Mouse (Mus musculus) bone marrow macrophage, adult 2 months (primary cell): ENCODE results near the gene Dst.

Source experiments
- CTCF ChIP-seq: IDR thresholded peaks from 2 replicates; pipeline ENCODE4 v1.5.1; 2012; ENCODE audit warnings: low read depth, mild to moderate bottlenecking, low read length, moderate library complexity
- POLR2A ChIP-seq: IDR thresholded peaks from 2 replicates; pipeline ENCODE4 v1.6.1; 2012; ENCODE audit warnings: mild to moderate bottlenecking, low read depth, low read length, borderline replicate concordance

DNA sequence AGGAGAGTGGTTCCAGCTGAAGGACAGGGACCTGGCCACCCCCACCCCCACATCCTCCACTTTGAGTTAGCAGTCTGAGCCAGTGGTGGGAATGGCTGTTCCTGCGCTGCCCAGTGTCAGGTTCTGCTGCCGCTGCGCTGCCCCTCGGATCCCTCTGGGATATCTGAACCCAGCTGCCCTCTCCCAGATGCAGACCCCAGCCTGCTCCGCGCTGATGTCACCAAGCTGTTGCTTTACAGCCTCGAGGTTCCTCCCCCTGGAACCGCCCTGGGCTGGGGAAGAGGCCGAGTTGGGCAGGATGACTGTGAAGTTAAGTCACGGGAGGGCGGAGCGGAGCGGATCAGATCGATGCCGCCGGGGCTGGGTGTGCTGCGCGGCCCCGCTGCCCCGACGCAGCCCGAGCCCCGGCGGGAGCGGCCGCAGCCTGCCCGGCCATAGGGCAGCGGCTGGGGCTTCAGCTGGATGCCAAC is 328.3 kb downstream of the Dst start:
- TF ChIP-seq POLR2A (no peak), CTCF (no peak)
